Mouse (Mus musculus) heart, postnatal 0 days (tissue): ENCODE data around the gene Nxnl1.

ENCODE experiments used
- CTCF ChIP-seq: IDR thresholded peaks from 2 replicates; pipeline ENCODE4 v1.5.1; 2016; ENCODE audit warnings: antibody characterized with exemption, control low read depth, low read depth
- EP300 ChIP-seq: IDR thresholded peaks from 2 replicates; pipeline ENCODE4 v1.6.1; 2016; ENCODE audit warnings: antibody characterized with exemption, low read depth

- TF ChIP-seq CTCF (no peak), EP300 (no peak)
These were observed 54.8 kb downstream of the Nxnl1 start, which contains the start of gene Plvap for GRCm38 (mm10) chr8:71511644-71512043.
